Mouse (Mus musculus): ENCODE measurements around the gene Hfe2. TPM values are rescaled to one million over a fixed set of nuclear protein-coding genes. Genes with fewer than 3 reads are reported as not detected.

Gene Hfe2
- total RNA-seq, 2 experiments from 2014 or later = not detected

DNA sequence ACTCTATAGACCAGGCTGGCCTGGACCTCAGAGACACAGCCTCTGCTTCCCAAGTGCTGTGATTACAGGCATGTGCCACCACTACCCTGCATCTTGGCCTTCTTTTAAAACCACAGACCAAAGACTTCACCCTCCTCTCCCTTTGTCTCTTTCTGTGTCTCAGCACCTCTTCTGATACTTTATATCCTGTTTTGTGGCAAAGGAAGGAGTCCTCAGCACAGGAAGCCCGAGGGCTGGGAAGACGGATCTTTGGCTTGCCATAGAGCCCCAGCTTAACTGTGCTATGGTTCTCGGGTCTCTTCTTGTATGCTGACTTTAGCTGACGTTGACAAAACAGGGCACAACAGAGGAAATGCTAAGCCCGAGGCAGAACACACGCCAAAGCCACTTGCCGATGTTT is 45.7 kb downstream of the Hfe2 start:
- ATAC-seq (replicated peaks; ENCODE audit: poor library complexity) = no peak

GRCm38 (mm10) chr3:96571336-96571735 is 46.4 kb downstream of the Hfe2 start:
- no peak for ATAC-seq (replicated peaks; ENCODE audit: poor library complexity)

DNA sequence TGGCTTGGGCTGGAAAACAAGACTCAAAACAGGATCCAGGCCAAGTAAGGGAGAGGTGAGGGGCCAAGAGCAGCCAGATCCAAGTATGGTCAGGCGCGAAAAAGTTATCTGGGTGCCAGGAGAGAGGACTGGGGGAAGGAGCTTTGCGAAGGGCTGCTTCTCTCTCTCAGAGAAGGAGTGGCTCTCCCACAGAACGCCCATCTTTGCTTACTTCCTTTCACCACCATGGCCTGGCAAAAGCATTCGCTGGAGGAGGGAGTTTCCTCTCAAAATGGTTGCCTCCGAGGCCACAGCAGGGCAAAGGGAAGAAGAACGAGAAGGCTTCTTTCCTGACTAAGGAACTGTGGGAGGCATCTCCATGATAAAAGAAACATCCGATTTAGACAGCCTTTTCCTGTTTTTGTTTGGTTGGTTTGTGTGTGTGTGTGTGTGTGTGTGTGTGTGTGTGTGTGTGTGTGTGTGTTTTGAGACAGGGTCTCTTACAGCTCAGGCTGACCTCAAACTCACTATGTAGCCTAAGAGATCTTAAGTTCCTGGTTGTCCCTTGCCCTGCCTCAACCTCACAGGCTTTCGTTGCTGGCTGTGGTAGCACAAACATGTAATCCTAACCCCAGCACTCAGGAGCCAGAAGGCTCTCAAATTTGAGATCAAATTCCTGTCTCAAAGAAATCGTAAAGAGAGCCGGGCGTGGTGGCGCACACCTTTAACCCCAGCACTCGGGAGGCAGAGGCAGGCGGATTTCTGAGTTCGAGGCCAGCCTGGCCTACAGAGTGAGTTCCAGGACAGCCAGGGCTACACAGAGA is 47.1 kb downstream of the Hfe2 start:
- 0 out of 2 replicates have a peak, but pooled peaks have one; percentile 16 for ATAC-seq (replicated peaks; ENCODE audit: poor library complexity)

DNA sequence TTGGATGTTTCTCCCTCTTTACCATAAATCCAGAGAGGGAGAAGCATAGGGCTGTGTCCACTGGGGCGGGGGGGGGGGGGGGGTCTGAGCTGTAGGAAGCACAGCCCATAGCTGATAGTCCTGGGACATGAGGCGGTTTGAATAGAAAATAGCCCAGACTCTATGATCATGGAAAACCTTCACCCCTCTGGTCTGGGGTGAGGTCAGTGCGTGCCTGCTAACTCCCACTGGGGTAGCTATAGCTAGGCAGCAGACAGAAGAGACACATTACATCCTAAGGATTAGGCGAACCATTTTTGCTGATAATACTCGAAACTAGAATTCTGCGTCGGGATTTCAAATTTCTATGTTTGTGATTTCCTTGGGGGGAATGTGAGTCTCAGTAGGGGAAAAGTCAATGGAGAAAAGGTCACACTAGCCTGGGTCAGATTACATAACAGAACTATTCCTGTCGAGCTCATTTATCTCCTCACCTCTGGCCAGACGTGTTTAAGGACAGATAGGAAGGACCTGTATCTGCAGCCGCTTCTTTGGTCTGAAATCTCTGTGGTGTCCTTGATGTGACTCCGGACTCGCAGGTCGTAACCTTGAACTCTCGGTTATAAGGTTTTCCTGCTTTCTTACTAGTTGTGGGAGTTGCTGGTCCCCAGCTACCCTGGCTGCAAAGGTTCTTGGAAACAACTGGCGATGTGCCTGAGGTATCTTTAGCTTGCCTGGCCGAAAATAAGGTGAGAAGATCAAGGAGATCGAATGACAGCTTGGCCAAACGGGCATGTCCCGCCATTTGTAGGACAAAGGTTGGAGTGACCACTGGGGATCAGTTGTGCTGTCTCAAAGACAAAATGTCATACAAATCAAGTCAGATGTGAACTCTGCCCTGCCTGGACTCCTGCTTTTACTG is 48.9 kb downstream of the Hfe2 start:
- no peak for ATAC-seq (replicated peaks; ENCODE audit: poor library complexity)

DNA sequence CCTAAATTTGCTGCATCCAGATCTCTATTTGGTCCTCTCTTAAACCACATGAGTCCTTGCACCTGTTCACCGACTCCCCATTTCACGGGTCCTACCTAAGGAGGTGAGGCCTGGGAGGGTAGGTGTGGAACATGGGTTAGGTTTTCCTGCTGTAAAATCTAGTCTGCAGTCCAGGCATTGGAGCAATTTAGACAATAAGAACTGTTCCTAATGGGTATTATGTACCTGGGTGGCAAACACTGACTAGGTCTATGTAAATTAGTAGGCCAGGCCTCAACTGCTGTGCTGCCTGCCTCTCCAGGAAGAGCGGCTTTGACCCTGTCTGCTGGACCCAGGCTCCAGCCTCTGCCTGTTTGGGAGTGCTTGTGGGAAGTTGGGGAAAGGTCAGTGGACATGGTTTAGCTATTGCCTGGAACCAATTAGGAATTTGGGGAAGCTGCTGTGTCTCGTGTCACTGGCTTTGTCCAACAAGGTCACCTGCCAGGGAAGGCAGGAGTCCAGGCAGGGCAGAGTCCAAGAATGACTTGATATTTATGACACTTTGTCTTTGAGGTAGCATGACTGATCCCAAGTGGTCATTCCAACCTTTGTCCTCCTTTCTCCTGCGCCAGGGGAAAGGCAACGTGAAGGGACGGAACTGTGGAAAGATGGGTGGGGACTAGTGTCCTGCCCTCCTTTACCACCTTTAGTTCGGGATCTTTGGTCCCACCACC is 50.5 kb downstream of the Hfe2 start:
- ATAC-seq (replicated peaks; ENCODE audit: poor library complexity) = no peak

- peak; percentile 14; the same call in 1 of the 2 replicates for ATAC-seq (replicated peaks; ENCODE audit: poor library complexity)
Measured at GRCm38 (mm10) chr3:96576005-96576658, 51.2 kb downstream of the Hfe2 start.

DNA sequence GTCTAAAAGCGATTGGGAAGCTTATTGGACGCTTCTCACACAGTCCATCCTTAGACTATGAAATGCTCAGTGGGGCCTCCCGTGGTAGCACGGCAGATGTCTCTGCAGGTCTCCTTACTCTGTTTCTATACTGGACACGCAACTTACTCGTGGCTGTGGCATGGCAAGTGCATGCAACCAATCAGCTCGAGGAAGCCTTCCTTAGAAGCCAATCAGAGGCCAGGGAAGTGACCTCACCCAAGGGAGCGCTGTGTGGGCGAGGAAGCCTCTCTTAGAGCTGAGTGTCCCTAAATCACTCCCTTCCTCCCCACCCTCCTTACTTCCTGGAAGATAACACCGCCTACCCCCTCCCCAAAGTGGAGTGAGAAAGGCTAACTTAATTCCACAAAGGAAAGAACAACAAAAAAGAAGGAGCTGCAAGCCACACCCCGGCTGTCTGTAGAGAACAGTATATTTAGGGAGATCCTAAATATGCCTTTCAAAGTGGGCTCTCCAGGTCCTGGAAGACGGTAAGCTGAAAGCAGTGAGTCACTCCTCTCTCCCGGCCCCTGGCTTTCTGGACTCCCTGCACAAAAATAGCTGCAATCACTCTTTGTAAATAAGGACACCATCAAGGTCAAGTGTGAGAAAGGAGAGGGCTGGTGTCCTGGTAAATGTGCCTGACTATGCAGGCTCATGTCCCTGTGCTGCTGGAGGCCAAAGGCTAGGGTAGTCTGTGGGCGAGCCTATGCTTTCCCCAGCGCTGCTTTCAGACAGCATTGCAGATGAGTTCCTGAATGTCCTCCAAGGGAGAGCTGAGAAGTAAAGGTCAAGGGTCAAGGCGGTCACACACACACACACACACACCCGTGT is 51.9 kb downstream of the Hfe2 start, which contains the start of gene Gm16253:
TSS of gene Gm16253 (plus strand) at position 295 of the 852 bp plus-strand sequence.
- ATAC-seq (replicated peaks; ENCODE audit: poor library complexity) = peak; percentile 85

DNA sequence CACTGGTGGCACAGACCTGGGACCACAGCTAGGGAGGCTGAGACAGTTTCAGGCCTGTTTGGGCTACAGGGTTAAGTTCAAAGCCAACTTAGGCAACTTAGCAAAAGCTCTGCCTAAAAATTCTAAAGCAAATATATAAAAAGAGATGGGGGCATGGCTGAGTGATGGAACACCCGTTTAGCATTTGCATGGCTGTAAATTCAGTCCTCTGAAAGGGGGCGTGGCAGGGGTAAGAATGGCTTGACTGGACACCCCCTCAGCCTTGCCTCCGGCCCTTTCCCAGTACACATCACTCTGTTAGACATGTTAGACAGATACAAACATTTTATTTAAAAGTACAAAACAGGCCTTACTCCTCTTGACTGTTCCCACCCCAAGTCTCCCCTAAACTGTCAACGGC is 52.6 kb downstream of the Hfe2 start:
- no peak for ATAC-seq (replicated peaks; ENCODE audit: poor library complexity)

Other genes starting within 250 kb of the Hfe2 start
- 0.37 and 1.2 TPM in 2 replicates for gene Fcgr1, start 231.2 kb upstream of the Hfe2 start, total RNA-seq (2015)
- gene Fcgr1, start 231.2 kb upstream of the Hfe2 start, total RNA-seq (2017) = 0.14 and 0.21 TPM in 2 replicates
- not detected in 2 replicates for gene BC107364, start 72.9 kb upstream of the Hfe2 start, total RNA-seq (2015)
- gene BC107364, start 72.9 kb upstream of the Hfe2 start, total RNA-seq (2017) = not detected in 2 replicates
- 103 and 139 TPM in 2 replicates for gene Txnip, start 32.8 kb downstream of the Hfe2 start, total RNA-seq (2015)
- 94.6 and 128 TPM in 2 replicates for gene Txnip, start 32.8 kb downstream of the Hfe2 start, total RNA-seq (2017)
- not detected in 2 replicates for gene Gm16253, start 51.8 kb downstream of the Hfe2 start, total RNA-seq (2015)
- gene Gm16253, start 51.8 kb downstream of the Hfe2 start, total RNA-seq (2017) = not detected in 2 replicates
- 27.0 and 30.4 TPM in 2 replicates for gene Polr3gl, start 69.0 kb downstream of the Hfe2 start, total RNA-seq (2015)
- gene Polr3gl, start 69.0 kb downstream of the Hfe2 start, total RNA-seq (2017) = 50.7 and 59.5 TPM in 2 replicates
- gene Ankrd34a, start 71.5 kb downstream of the Hfe2 start, total RNA-seq (2015) = not detected in 2 replicates
- not detected in 2 replicates for gene Ankrd34a, start 71.5 kb downstream of the Hfe2 start, total RNA-seq (2017)
- gene Lix1l, start 76.0 kb downstream of the Hfe2 start, total RNA-seq (2015) = 0.89 and 3.0 TPM in 2 replicates
- 0.83 and 2.3 TPM in 2 replicates for gene Lix1l, start 76.0 kb downstream of the Hfe2 start, total RNA-seq (2017)
- gene Rbm8a, start 104.8 kb downstream of the Hfe2 start, total RNA-seq (2015) = 116 and 119 TPM in 2 replicates
- 58.2 and 64.5 TPM in 2 replicates for gene Rbm8a, start 104.8 kb downstream of the Hfe2 start, total RNA-seq (2017)
- gene Pex11b, start 110.2 kb downstream of the Hfe2 start, total RNA-seq (2015) = 26.4 and 30.8 TPM in 2 replicates
- 17.5 and 18.9 TPM in 2 replicates for gene Pex11b, start 110.2 kb downstream of the Hfe2 start, total RNA-seq (2017)
- gene Gm42957, start 110.3 kb downstream of the Hfe2 start, total RNA-seq (2015) = 0.10 TPM in 1 of 2 replicates, not detected in the other
- gene Gm42957, start 110.3 kb downstream of the Hfe2 start, total RNA-seq (2017) = not detected in 2 replicates
- 0.79 and 1.2 TPM in 2 replicates for gene Itga10, start 120.4 kb downstream of the Hfe2 start, total RNA-seq (2015)
- gene Itga10, start 120.4 kb downstream of the Hfe2 start, total RNA-seq (2017) = 0.07 TPM in 1 of 2 replicates, not detected in the other
- gene Ankrd35, start 145.0 kb downstream of the Hfe2 start, total RNA-seq (2015) = not detected in 2 replicates
- not detected in 2 replicates for gene Ankrd35, start 145.0 kb downstream of the Hfe2 start, total RNA-seq (2017)
- gene Pias3, start 171.2 kb downstream of the Hfe2 start, total RNA-seq (2015) = 4.0 and 8.1 TPM in 2 replicates
- gene Pias3, start 171.2 kb downstream of the Hfe2 start, total RNA-seq (2017) = 2.6 and 6.7 TPM in 2 replicates
- 0.59 TPM in 1 of 2 replicates, not detected in the other for gene Nudt17, start 183.4 kb downstream of the Hfe2 start, total RNA-seq (2015)
- gene Nudt17, start 183.4 kb downstream of the Hfe2 start, total RNA-seq (2017) = not detected in 2 replicates
- gene Polr3c, start 202.5 kb downstream of the Hfe2 start, total RNA-seq (2015) = 31.2 and 35.2 TPM in 2 replicates
- gene Polr3c, start 202.5 kb downstream of the Hfe2 start, total RNA-seq (2017) = 19.8 and 27.7 TPM in 2 replicates
- 71.4 and 76.5 TPM in 2 replicates for gene Rnf115, start 202.5 kb downstream of the Hfe2 start, total RNA-seq (2015)
- gene Rnf115, start 202.5 kb downstream of the Hfe2 start, total RNA-seq (2017) = 70.7 and 81.6 TPM in 2 replicates